Mouse (Mus musculus) ES-E14 (cell line): ENCODE data around the gene Aebp2. TPM values are rescaled to one million over a fixed set of nuclear protein-coding genes. Genes with fewer than 3 reads are reported as not detected.

Experiments
- DNase-seq: peaks from one replicate; pipeline ENCODE4 v3.0.0-alpha.2; 2013; ENCODE audit warnings: low read depth, low spot score
- H3K27ac ChIP-seq: 2 replicates; pipeline ENCODE4 v1.5.1; 2012; ENCODE audit warnings: low read depth, mild to moderate bottlenecking, low read length, moderate library complexity, mixed read lengths; ENCODE audit not compliant: poor library complexity, insufficient read depth, severe bottlenecking
- H3K36me3 ChIP-seq: 2 replicates; pipeline ENCODE4 v1.6.1; 2012; ENCODE audit warnings: mild to moderate bottlenecking, low read length, moderate library complexity, mixed read lengths; ENCODE audit not compliant: control insufficient read depth, poor library complexity, insufficient read depth, severe bottlenecking
- H3K4me1 ChIP-seq, 2 experiments: fragments of 150-350 bp in 1 of 2; sonication (generic) in 1 of 2; 2 replicates each; pipeline ENCODE4 v1.6.1; 2012; ENCODE audit warnings: low read length in 2 of 2, mild to moderate bottlenecking in 1 of 2, mixed read lengths in 1 of 2; ENCODE audit not compliant: control insufficient read depth in 2 of 2, insufficient read depth in 2 of 2, poor library complexity in 1 of 2
- H3K4me3 ChIP-seq, 2 experiments: fragments of 150-350 bp in 1 of 2; sonication (generic) in 1 of 2; 2 replicates each; pipeline ENCODE4 v1.5.1; 2012; ENCODE audit warnings: low read length in 2 of 2, low read depth in 1 of 2, mild to moderate bottlenecking in 1 of 2, mixed read lengths in 1 of 2; ENCODE audit not compliant: insufficient read depth in 1 of 2, poor library complexity in 1 of 2, severe bottlenecking in 1 of 2
- H3K9ac ChIP-seq: 2 replicates; pipeline ENCODE4 v1.6.1; 2012; ENCODE audit warnings: low read depth, mild to moderate bottlenecking, low read length, mixed read lengths; ENCODE audit not compliant: poor library complexity, insufficient read depth, severe bottlenecking
- H3K9me3 ChIP-seq: fragments of 150-350 bp; sonication (generic); 2 replicates; pipeline ENCODE4 v1.6.1; 2012; ENCODE audit warnings: low read depth, mild to moderate bottlenecking, low read length; ENCODE audit not compliant: control insufficient read depth, insufficient read depth
- CHD2 ChIP-seq: IDR thresholded peaks from 2 replicates; pipeline ENCODE4 v1.6.1; 2014; ENCODE audit warnings: mild to moderate bottlenecking, low read depth, low read length, inconsistent platforms
- HCFC1 ChIP-seq: IDR thresholded peaks from 2 replicates; pipeline ENCODE4 v1.6.1; 2012; ENCODE audit warnings: low read length, inconsistent platforms, borderline replicate concordance; ENCODE audit not compliant: insufficient read depth
- MAFK ChIP-seq: IDR thresholded peaks from 2 replicates; pipeline ENCODE4 v1.6.1; 2014; ENCODE audit warnings: mild to moderate bottlenecking, low read depth, low read length, inconsistent platforms; ENCODE audit not compliant: insufficient read depth
- ZC3H11A ChIP-seq: IDR thresholded peaks from 2 replicates; pipeline ENCODE4 v1.6.1; 2012; ENCODE audit warnings: low read depth, mild to moderate bottlenecking, inconsistent platforms, low read length, borderline replicate concordance
- ZNF384 ChIP-seq: IDR thresholded peaks from 2 replicates; pipeline ENCODE4 v1.6.1; 2012; ENCODE audit warnings: low read depth, low read length, inconsistent platforms
- in situ Hi-C, 2 experiments: fragments of 600-800 bp; cut with MboI; formaldehyde crosslinking; loops; one replicate each; pipeline ENCODE4 v1.15.1; 2025; ENCODE audit warnings: low sequenced_read_pairs in 2 of 2, inconsistent platforms in 1 of 2; ENCODE audit not compliant: unreplicated experiment in 2 of 2
- total RNA-seq: library from RNA; depleted of rRNA; stranded (reverse); fragments of 300-350 nt; gene quantifications from 2 replicates; pipeline ENCODE4 v1.2.3, GENCODE M21; 2012

Aebp2 gene
- total RNA-seq, 1 experiment = 77.4 TPM

- no peaks in the 10 kb centered on the region for H3K9me3 ChIP-seq
- no peak overlapping the region for H3K9ac ChIP-seq
- no peak for DNase-seq
- H3K4me3 ChIP-seq = no peak overlapping the region
- TF ChIP-seq ZC3H11A (no peak), MAFK (no peak), CHD2 (no peak), ZNF384 (no peak), HCFC1 (no peak)
- no peaks in the 10 kb centered on the region for H3K36me3 ChIP-seq
- in situ Hi-C loops = no loop called here
- peaks cover 9 to 24% of the 10 kb centered on the region in 2 experiments for H3K4me1 ChIP-seq
- peak overlapping the region; percentile 5; the same call in 1 of the 2 replicates for H3K27ac ChIP-seq
These were observed 54.6 kb downstream of the Aebp2 start for GRCm38 (mm10) chr6:140677041-140677440.

GRCm38 (mm10) chr6:140677960-140678359, 55.5 kb downstream of the Aebp2 start:
- no peaks in the 10 kb centered on the region for H3K9me3 ChIP-seq
- no peak overlapping the region for H3K27ac ChIP-seq
- no peak for DNase-seq
- peaks cover 9 to 29% of the 10 kb centered on the region in 2 experiments for H3K4me1 ChIP-seq
- no peaks in the 10 kb centered on the region for H3K36me3 ChIP-seq
- H3K4me3 ChIP-seq = no peak overlapping the region
- in situ Hi-C loops = no loop called here
- TF ChIP-seq ZC3H11A (no peak), CHD2 (no peak), ZNF384 (no peak), HCFC1 (no peak), MAFK (no peak)
- H3K9ac ChIP-seq = no peak overlapping the region

GRCm38 (mm10) chr6:140678658-140679271, 56.3 kb downstream of the Aebp2 start:
- Histone ChIP-seq H3K4me3 (no peak overlapping the region), H3K27ac (no peak overlapping the region), H3K36me3 (no peaks in the 10 kb centered on the region), H3K4me1 (peaks cover 12 to 31% of the 10 kb centered on the region in 2 experiments), H3K9me3 (no peaks in the 10 kb centered on the region), H3K9ac (no peak overlapping the region)
- TF ChIP-seq MAFK (no peak), HCFC1 (no peak), ZNF384 (no peak), ZC3H11A (no peak), CHD2 (no peak)
- in situ Hi-C loops = no loop called here
- DNase-seq = no peak

- Histone ChIP-seq H3K36me3 (no peaks in the 10 kb centered on the region), H3K27ac (no peak overlapping the region), H3K9me3 (no peaks in the 10 kb centered on the region), H3K9ac (no peak overlapping the region; the same call in 1 of the 2 replicates), H3K4me1 (peaks cover 12 to 31% of the 10 kb centered on the region in 2 experiments), H3K4me3 (no peak overlapping the region)
- TF ChIP-seq MAFK (no peak), CHD2 (0 out of 2 replicates have a peak, but pooled peaks have one; percentile 58)
- in situ Hi-C loops = no loop called here
- DNase-seq = no peak
These were observed 58.2 kb downstream of the Aebp2 start for GRCm38 (mm10) chr6:140680713-140681112.

GRCm38 (mm10) chr6:140682829-140683228, 60.4 kb downstream of the Aebp2 start:
- in situ Hi-C loops = no loop called here
- no peaks in the 10 kb centered on the region for H3K9me3 ChIP-seq
- no peak for DNase-seq
- H3K4me1 ChIP-seq = peaks cover 7 to 14% of the 10 kb centered on the region in 2 experiments
- no peak overlapping the region for H3K4me3 ChIP-seq
- no peaks in the 10 kb centered on the region for H3K36me3 ChIP-seq
- H3K27ac ChIP-seq = no peak overlapping the region; the same call in 1 of the 2 replicates
- H3K9ac ChIP-seq = no peak overlapping the region
- TF ChIP-seq ZC3H11A (no peak), ZNF384 (no peak), MAFK (no peak), CHD2 (no peak)
